Mouse (Mus musculus): ENCODE results near the gene Ptprq.

- no peak for TF ChIP-seq POLR2A (IDR thresholded peaks at IDR 0.05; ENCODE audit: extremely low read depth, insufficient read depth, low read length)
- no peak for TF ChIP-seq CTCF (IDR thresholded peaks at IDR 0.05; ENCODE audit: extremely low read depth, insufficient read depth, low read length)
These were observed 32.1 kb upstream of the Ptprq start for GRCm38 (mm10) chr10:107751944-107752343.
